Mouse (Mus musculus) lung, postnatal 0 days (tissue): ENCODE results near the gene Smoc2. TPM values are rescaled to one million over a fixed set of nuclear protein-coding genes. Genes with fewer than 3 reads are reported as not detected.

ENCODE experiments used
- ATAC-seq: fragments of 200-750 bp; cut with Nextera tagmentation; 2 replicates; pipeline ENCODE4 v1.8.0; 2017; ENCODE audit warnings: moderate library complexity
- DNase-seq: peaks from one replicate; pipeline ENCODE4 v3.0.0-alpha.2; 2016; ENCODE audit warnings: low spot score
- H3K27ac ChIP-seq: fragments of 300-500 bp; sonication (generic); 2 replicates; pipeline ENCODE4 v1.5.1; 2014; ENCODE audit warnings: antibody characterized with exemption, mild to moderate bottlenecking, low read length, mixed read lengths
- H3K27me3 ChIP-seq: fragments of 300-500 bp; sonication (generic); replicated peaks from 2 replicates; pipeline ENCODE4 v1.6.1; 2014; ENCODE audit warnings: low read length, mixed read lengths; ENCODE audit not compliant: insufficient read depth
- H3K36me3 ChIP-seq: fragments of 300-500 bp; sonication (generic); 2 replicates; pipeline ENCODE4 v1.6.1; 2014; ENCODE audit warnings: low read length, mixed read lengths; ENCODE audit not compliant: insufficient read depth
- H3K4me1 ChIP-seq: fragments of 300-500 bp; sonication (generic); 2 replicates; pipeline ENCODE4 v1.6.1; 2014; ENCODE audit warnings: antibody characterized with exemption, low read depth, low read length, mixed read lengths; ENCODE audit not compliant: insufficient read depth
- H3K4me2 ChIP-seq: fragments of 300-500 bp; sonication (generic); replicated peaks from 2 replicates; pipeline ENCODE4 v1.6.1; 2014; ENCODE audit warnings: low read depth, mild to moderate bottlenecking, low read length, moderate library complexity, mixed read lengths
- H3K4me3 ChIP-seq: fragments of 300-500 bp; sonication (generic); 2 replicates; pipeline ENCODE4 v1.5.1; 2014; ENCODE audit warnings: low read depth, low read length
- H3K9ac ChIP-seq: fragments of 300-500 bp; sonication (generic); replicated peaks from 2 replicates; pipeline ENCODE4 v1.6.1; 2014; ENCODE audit warnings: low read depth, mild to moderate bottlenecking
- H3K9me3 ChIP-seq: fragments of 300-500 bp; sonication (generic); 2 replicates; pipeline ENCODE4 v1.6.1; 2016; ENCODE audit warnings: low read length, mixed read lengths
- CTCF ChIP-seq: IDR thresholded peaks from 2 replicates; pipeline ENCODE4 v1.5.1; 2016; ENCODE audit warnings: antibody characterized with exemption, mild to moderate bottlenecking
- EP300 ChIP-seq: IDR thresholded peaks from 2 replicates; pipeline ENCODE4 v1.6.1; 2016; ENCODE audit warnings: antibody characterized with exemption, mild to moderate bottlenecking, control low read depth
- WGBS: fragments of 180-500 bp; shearing (Covaris S2); extraction: QIAGEN DNeasy Blood & Tissue Kit; methylation state at CpG from one replicate; pipeline ENCODE4 v1.1.7; 2014; 5-methylcytosine and 5-hydroxymethylcytosine counted together
- polyA plus RNA-seq: library from polyadenylated mRNA; unstranded; fragments of >200 nt; fragmentation: Nextera tagmentation; extraction: Ambion mirVana; gene quantifications from 2 replicates; pipeline ENCODE4 v1.2.1, GENCODE M21; 2015

The Smoc2 gene
- polyA plus RNA-seq, 1 experiment from 2014 or later: 32.2 TPM

DNA sequence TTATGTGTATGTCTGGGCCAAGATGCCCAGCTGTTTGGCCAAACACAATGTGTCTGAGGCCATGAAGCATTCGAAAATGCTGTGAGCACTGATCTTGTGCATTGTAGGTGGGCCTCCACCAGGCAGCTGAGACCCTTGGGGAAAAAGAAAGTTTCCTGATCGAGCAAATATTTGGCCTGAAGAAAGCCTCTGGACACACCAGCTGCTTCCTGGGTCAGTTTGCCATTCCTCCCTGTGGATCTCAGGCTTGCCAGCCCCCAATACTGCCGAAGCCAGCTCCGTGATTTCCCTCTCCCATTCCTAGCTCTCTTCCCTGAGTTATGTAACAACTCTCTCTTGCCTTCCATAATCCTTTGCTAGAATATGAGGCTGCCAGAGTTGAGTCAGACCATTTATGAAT lies 11.3 kb upstream of the Smoc2 start:
- no peak overlapping the region for H3K4me2 ChIP-seq
- H3K27me3 ChIP-seq: no peaks in the 10 kb centered on the region
- ATAC-seq (no peak), DNase-seq (no peak)
- no peaks in the 10 kb centered on the region; the same call in 1 of the 2 replicates for H3K4me1 ChIP-seq
- no peak overlapping the region for H3K27ac ChIP-seq
- 59% methylated on average over 4 of the region's 4 CpGs for WGBS
- no peaks in the 10 kb centered on the region for H3K36me3 ChIP-seq
- H3K9me3 ChIP-seq: no peaks in the 10 kb centered on the region
- no peak overlapping the region for H3K4me3 ChIP-seq
- H3K9ac ChIP-seq: no peak overlapping the region
- no peak for TF ChIP-seq EP300
- no peak for TF ChIP-seq CTCF

DNA sequence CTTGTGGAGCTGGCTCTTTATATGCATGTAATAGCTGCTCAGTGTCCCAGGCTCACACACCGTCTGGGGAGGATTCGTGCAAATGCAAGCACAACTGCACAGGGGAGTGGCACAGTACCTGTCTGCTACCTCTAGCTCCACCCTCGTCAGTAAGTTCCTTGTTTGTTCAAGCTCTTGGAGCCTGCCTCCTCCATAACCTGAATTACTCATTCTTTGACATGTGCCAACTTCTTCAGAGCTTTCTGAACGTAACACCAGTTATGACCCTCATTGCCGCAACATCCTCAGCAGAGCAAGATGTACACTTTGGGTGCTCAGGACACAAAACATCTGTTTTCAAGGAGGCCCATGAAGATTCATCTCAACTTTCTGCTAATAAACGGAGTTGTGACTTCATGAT lies 5.9 kb upstream of the Smoc2 start:
- no peak for TF ChIP-seq CTCF
- peak; percentile 95 for TF ChIP-seq EP300
- H3K4me2 ChIP-seq: no peak overlapping the region
- 37% methylated on average over 6 of the region's 6 CpGs for WGBS
- no peak overlapping the region for H3K9ac ChIP-seq
- H3K27me3 ChIP-seq: peaks cover 8% of the 10 kb centered on the region; the same call in 1 of the 2 replicates
- H3K4me1 ChIP-seq: no peaks in the 10 kb centered on the region
- DNase-seq (peak; percentile 94), ATAC-seq (peak; percentile 91)
- H3K36me3 ChIP-seq: no peaks in the 10 kb centered on the region
- H3K9me3 ChIP-seq: no peaks in the 10 kb centered on the region
- no peak overlapping the region for H3K27ac ChIP-seq
- no peak overlapping the region for H3K4me3 ChIP-seq

DNA sequence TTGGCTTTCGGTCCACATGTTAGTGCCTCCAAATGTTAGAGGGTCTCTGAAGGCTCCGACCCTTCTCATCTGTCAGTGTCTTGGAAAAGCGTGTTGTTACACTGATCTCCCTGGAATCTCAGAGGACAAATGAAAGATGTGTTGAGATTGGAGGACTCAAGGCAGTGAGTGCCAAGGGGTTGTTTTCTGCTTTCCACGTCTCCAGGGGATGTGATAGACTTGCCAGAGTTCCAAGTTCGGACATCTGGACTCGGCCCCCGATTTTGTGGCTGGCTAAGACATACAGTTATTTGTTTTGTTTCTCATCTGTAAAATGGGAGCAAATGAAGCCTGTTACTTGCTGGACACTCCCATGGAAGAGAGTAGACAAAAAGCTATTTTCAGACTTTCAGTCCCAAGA lies 2.0 kb upstream of the Smoc2 start:
- WGBS: 83% methylated on average over 7 of the region's 7 CpGs
- Histone ChIP-seq H3K36me3 (no peaks in the 10 kb centered on the region), H3K27me3 (peaks cover 27% of the 10 kb centered on the region), H3K4me3 (no peak overlapping the region), H3K9ac (no peak overlapping the region), H3K27ac (no peak overlapping the region), H3K4me1 (peaks cover 3% of the 10 kb centered on the region), H3K4me2 (no peak overlapping the region), H3K9me3 (no peaks in the 10 kb centered on the region)
- TF ChIP-seq EP300: no peak
- TF ChIP-seq CTCF: no peak
- ATAC-seq (no peak), DNase-seq (no peak)

DNA sequence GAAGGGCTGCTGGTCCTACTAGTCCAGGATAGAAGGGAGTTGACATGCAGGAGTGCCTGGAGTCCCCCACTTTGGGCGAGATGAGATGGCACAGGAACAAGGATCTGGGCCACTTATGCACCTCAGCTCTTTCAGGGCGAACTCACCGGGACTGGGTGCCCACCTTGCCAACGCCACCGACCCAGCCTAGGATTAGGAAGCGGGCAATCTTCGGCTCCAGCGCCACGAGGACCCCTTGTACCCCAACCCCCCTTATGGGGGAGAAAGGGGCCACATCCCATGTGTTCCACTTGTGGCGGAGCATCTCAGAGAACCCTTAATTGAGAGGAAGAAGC lies 627 bp downstream of the Smoc2 start:
- DNase-seq: no peak
- H3K9ac ChIP-seq: no peak overlapping the region
- no peak for TF ChIP-seq EP300
- TF ChIP-seq CTCF: no peak
- no peak for ATAC-seq
- peak overlapping the region; percentile 76 for H3K4me2 ChIP-seq
- under 1% methylated on average over 10 of the region's 10 CpGs for WGBS
- peaks cover 27% of the 10 kb centered on the region for H3K27me3 ChIP-seq
- H3K27ac ChIP-seq: no peak overlapping the region
- peaks cover 3% of the 10 kb centered on the region for H3K4me1 ChIP-seq
- no peaks in the 10 kb centered on the region for H3K9me3 ChIP-seq
- no peaks in the 10 kb centered on the region for H3K36me3 ChIP-seq
- H3K4me3 ChIP-seq: peak overlapping the region; percentile 48

DNA sequence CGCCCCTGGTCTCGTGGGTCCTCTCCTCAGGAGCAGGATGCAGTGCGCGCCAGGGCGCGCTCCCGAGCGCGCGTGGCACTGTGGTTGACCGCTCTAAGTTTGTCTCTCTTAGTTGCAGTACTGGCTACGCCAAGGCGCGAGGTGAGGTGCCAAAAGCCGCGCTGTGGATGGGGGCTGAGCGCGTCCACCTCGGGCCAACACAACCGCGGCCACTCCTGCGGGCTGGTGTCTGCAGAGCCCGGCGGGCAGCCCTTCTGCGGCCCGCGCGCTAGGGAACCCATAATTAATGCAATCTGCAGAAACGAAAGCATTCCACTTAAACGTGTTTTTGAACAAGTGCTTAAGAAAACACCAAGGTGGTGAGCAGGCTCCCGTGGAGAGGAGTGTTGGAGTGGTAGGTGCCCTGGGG lies 1.1 kb downstream of the Smoc2 start:
- Histone ChIP-seq H3K27me3 (peaks cover 27% of the 10 kb centered on the region), H3K9ac (no peak overlapping the region), H3K4me1 (peaks cover 3% of the 10 kb centered on the region), H3K9me3 (no peaks in the 10 kb centered on the region), H3K27ac (peak overlapping the region; percentile 27; the same call in 1 of the 2 replicates), H3K4me3 (peak overlapping the region; percentile 48), H3K4me2 (peak overlapping the region; percentile 76), H3K36me3 (no peaks in the 10 kb centered on the region)
- ATAC-seq (peak; percentile 55), DNase-seq (no peak)
- under 1% methylated on average over 31 of the region's 31 CpGs for WGBS
- no peak for TF ChIP-seq CTCF
- no peak for TF ChIP-seq EP300

DNA sequence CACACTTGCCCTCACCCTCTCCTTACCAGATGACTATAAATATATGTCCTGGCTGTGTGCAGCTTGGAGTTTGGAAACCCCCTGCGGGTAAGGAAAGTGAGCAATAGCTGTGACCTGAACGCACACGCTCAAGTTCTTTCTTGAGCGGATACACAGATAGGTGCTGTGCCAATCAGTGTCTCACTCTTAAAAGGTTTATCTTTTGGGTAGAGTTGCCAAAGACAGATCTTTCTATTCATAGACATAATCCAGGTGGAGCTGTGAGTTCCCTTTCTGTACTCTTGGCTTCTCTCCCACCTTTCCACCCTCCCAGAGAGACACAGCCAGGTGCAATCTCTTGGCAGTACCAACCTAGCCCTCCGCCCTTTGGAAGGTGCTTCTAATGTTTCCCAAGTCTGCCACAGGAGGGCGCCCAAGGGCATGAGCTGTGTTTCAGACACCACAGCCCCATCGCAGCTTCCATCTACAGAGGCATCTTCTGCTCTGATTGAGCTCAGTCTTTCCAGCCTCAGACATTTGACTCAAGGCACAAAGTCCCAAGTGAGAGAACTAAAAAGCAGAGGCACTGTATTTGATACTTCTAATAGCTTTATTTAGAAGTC lies 8.8 kb downstream of the Smoc2 start:
- peak; percentile 57; the same call in 1 of the 2 replicates for ATAC-seq
- Histone ChIP-seq H3K4me3 (no peak overlapping the region), H3K9ac (no peak overlapping the region), H3K36me3 (no peaks in the 10 kb centered on the region), H3K27me3 (no peaks in the 10 kb centered on the region), H3K4me1 (no peaks in the 10 kb centered on the region), H3K9me3 (no peaks in the 10 kb centered on the region), H3K4me2 (no peak overlapping the region), H3K27ac (no peak overlapping the region)
- WGBS: 45% methylated on average over 7 of the region's 7 CpGs
- DNase-seq: peak; percentile 76
- TF ChIP-seq EP300 (no peak), CTCF (peak; percentile 95)

DNA sequence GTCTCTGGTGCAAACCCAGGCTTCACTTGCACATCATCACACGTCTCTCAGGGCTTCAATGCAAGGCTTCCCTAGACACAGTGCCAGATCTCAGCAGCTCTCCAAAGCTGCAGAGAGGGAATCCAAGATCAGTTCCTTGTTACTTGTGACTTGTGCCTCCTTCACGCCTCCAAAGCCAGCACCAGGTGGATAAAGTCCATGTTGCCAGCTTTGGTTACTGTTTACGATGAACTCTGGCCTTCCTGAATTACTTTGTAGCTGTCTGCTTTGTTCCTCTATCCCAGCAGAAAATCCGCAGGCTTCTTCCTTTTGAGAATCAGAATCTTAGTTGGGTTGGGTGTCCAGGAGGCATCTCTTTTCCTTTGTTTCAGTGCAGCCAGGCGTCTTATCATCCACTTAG lies 14.3 kb downstream of the Smoc2 start:
- no peak overlapping the region for H3K27ac ChIP-seq
- 61% methylated on average over 5 of the region's 5 CpGs for WGBS
- DNase-seq: no peak
- no peak for ATAC-seq
- H3K4me1 ChIP-seq: no peaks in the 10 kb centered on the region
- H3K27me3 ChIP-seq: no peaks in the 10 kb centered on the region
- H3K4me3 ChIP-seq: no peak overlapping the region
- no peaks in the 10 kb centered on the region for H3K9me3 ChIP-seq
- no peaks in the 10 kb centered on the region for H3K36me3 ChIP-seq
- TF ChIP-seq EP300 (no peak), CTCF (no peak)
- no peak overlapping the region for H3K4me2 ChIP-seq
- no peak overlapping the region for H3K9ac ChIP-seq
